Mouse (Mus musculus): ENCODE data around the gene Tceanc2. TPM values are rescaled to one million over a fixed set of nuclear protein-coding genes. Genes with fewer than 3 reads are reported as not detected.

Tceanc2 gene
- total and polyA plus RNA-seq, 3 experiments: 1.9 to 9.4 TPM; not detected in 1

DNA sequence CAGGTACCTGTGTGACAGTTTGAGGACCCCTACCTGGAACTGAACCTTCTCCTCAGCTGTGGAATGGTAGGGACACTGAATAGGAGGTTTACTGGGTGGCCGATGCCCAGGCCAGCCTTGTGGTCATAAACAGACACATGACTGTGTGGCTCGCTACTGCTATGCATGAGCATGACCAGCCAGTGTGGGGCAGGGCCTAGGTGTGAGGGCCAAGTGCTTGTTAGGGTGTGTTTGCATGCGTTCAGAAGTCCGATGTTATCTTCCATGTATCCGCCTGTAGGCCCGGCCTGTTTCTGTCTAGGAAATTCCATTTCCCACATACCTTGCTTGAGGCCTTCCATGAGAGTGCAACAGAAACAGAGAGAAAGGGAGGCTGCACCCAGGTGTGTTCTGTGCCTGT is 58.2 kb downstream of the Tceanc2 start:
- Histone ChIP-seq H3K4me1 (ENCODE audit: control insufficient read depth in 1 of 2, insufficient read depth in 2 of 2, low read length in 2 of 2) (0 out of 4 replicates have a peak, but pooled peaks cover 0 to 2% of the 10 kb centered on the region in 2 experiments), H3K9ac (ENCODE audit: control insufficient read depth, low read depth, low read length, poor library complexity, severe bottlenecking) (no peak overlapping the region), H3K79me2 (ENCODE audit: control insufficient read depth, insufficient read depth, low read length, poor library complexity) (no peaks in the 10 kb centered on the region), H3K36me3 (ENCODE audit: control insufficient read depth in 1 of 2, insufficient read depth in 2 of 2, low read length in 2 of 2) (no peaks in the 10 kb centered on the region; a peak in 1 of 4 replicates), H3K27ac (ENCODE audit: control insufficient read depth, low read depth, low read length) (no peak overlapping the region), H3K9me3 (replicated peaks; ENCODE audit: insufficient read depth, low read length) (no peaks in the 10 kb centered on the region), H3K27me3 (ENCODE audit: control insufficient read depth in 1 of 2, insufficient read depth in 2 of 2, low read length in 2 of 2) (no peaks in the 10 kb centered on the region; a peak in 1 of 4 replicates), H3K4me3 (ENCODE audit: control insufficient read depth in 1 of 2, insufficient read depth in 1 of 2, low read depth in 2 of 2, low read length in 2 of 2) (no peak overlapping the region)
- DNase-seq (ENCODE audit: low read depth, low spot score): no peak
- TF ChIP-seq USF2 (IDR thresholded peaks at IDR 0.05; ENCODE audit: borderline replicate concordance in 1 of 2, insufficient read depth in 1 of 2, low read depth in 1 of 2, low read length in 2 of 2) (no peak), JUND (IDR thresholded peaks at IDR 0.05; ENCODE audit: low read depth, low read length) (no peak), HCFC1 (IDR thresholded peaks at IDR 0.05; ENCODE audit: low read depth, low read length) (no peak), MAX (IDR thresholded peaks at IDR 0.05; ENCODE audit: low read length) (no peak), ZMIZ1 (IDR thresholded peaks at IDR 0.05; ENCODE audit: low read depth, low read length) (no peak), GATA1 (IDR thresholded peaks at IDR 0.05; ENCODE audit: low read depth, low read length) (no peak)

DNA sequence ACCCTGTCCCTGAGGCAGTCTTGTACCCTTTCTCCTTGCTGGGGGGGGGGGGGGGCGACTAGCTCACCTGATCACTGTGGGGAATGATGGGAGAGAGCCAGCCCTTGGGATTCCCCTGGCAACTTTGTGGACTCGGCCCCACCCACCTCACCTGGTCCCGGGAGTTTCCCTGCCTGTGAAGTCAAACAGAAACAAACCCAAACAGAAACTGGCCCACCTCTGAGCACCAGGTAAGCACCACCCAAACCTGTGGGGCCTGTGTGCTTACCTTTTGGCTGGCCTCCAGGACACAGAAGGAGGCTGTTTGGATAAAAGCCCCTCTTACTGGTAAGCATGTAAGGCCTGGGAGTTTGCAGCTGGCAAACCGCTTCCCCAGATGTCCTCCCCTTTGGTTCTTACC is 59.9 kb downstream of the Tceanc2 start:
- Histone ChIP-seq H3K9ac (ENCODE audit: control insufficient read depth, low read depth, low read length, poor library complexity, severe bottlenecking) (no peak overlapping the region), H3K4me1 (ENCODE audit: control insufficient read depth in 1 of 2, insufficient read depth in 2 of 2, low read length in 2 of 2) (0 out of 4 replicates have a peak, but pooled peaks cover 0 to 2% of the 10 kb centered on the region in 2 experiments), H3K4me3 (ENCODE audit: control insufficient read depth in 1 of 2, insufficient read depth in 1 of 2, low read depth in 2 of 2, low read length in 2 of 2) (no peak overlapping the region), H3K27ac (ENCODE audit: control insufficient read depth, low read depth, low read length) (no peak overlapping the region), H3K36me3 (ENCODE audit: control insufficient read depth in 1 of 2, insufficient read depth in 2 of 2, low read length in 2 of 2) (no peaks in the 10 kb centered on the region; a peak in 1 of 4 replicates), H3K79me2 (ENCODE audit: control insufficient read depth, insufficient read depth, low read length, poor library complexity) (no peaks in the 10 kb centered on the region), H3K9me3 (replicated peaks; ENCODE audit: insufficient read depth, low read length) (no peaks in the 10 kb centered on the region), H3K27me3 (ENCODE audit: control insufficient read depth in 1 of 2, insufficient read depth in 2 of 2, low read length in 2 of 2) (no peaks in the 10 kb centered on the region; a peak in 1 of 4 replicates)
- no peak for TF ChIP-seq USF2 (IDR thresholded peaks at IDR 0.05; ENCODE audit: borderline replicate concordance in 1 of 2, insufficient read depth in 1 of 2, low read depth in 1 of 2, low read length in 2 of 2)
- no peak for TF ChIP-seq GATA1 (IDR thresholded peaks at IDR 0.05; ENCODE audit: low read depth, low read length)
- DNase-seq (ENCODE audit: low read depth, low spot score): no peak

DNA sequence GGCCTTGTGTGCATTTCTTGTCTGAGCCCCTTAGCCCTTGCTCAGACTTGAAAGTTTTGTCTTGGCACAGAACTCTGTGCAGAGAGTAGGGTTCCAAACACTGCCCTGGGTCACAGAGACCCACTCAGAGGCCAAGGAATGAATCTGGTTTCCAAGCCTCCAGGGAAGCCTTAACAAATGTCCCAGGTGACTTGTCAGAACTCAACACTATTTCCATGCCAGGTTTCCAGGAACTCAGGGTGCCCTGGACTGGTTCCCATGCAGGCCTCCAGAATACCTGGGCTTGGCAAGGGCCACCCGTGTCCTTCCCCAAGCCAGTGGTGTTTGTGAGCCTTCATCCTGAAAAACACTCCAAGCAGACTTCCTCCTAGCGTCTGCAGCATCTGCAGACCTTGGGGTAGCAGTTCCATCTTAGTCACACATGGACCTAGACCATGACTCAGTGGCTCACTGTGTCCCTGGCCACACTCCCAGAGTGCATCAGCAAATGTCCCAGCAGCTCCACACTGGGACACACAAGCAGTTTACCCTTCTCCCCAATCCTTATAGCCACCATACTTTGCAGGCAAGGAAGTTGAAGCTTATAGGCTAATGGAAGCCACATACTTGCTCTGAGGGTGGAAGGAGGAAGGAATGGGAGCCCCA is 61.1 kb downstream of the Tceanc2 start:
- Histone ChIP-seq H3K36me3 (ENCODE audit: control insufficient read depth in 1 of 2, insufficient read depth in 2 of 2, low read length in 2 of 2) (no peaks in the 10 kb centered on the region; a peak in 1 of 4 replicates), H3K27ac (ENCODE audit: control insufficient read depth, low read depth, low read length) (no peak overlapping the region), H3K9me3 (replicated peaks; ENCODE audit: insufficient read depth, low read length) (no peaks in the 10 kb centered on the region), H3K79me2 (ENCODE audit: control insufficient read depth, insufficient read depth, low read length, poor library complexity) (no peaks in the 10 kb centered on the region), H3K9ac (ENCODE audit: control insufficient read depth, low read depth, low read length, poor library complexity, severe bottlenecking) (no peak overlapping the region), H3K27me3 (ENCODE audit: control insufficient read depth in 1 of 2, insufficient read depth in 2 of 2, low read length in 2 of 2) (no peaks in the 10 kb centered on the region; a peak in 1 of 4 replicates), H3K4me3 (ENCODE audit: control insufficient read depth in 1 of 2, insufficient read depth in 1 of 2, low read depth in 2 of 2, low read length in 2 of 2) (no peak overlapping the region), H3K4me1 (ENCODE audit: control insufficient read depth in 1 of 2, insufficient read depth in 2 of 2, low read length in 2 of 2) (0 out of 4 replicates have a peak, but pooled peaks cover 0 to 2% of the 10 kb centered on the region in 2 experiments)
- TF ChIP-seq ZKSCAN1 (IDR thresholded peaks at IDR 0.05; ENCODE audit: low read depth, low read length) (no peak), MAX (IDR thresholded peaks at IDR 0.05; ENCODE audit: low read length) (no peak), NELFE (IDR thresholded peaks at IDR 0.05; ENCODE audit: low read depth, low read length) (no peak), CTCF (IDR thresholded peaks at IDR 0.05 in 2 of 3, conservative IDR thresholded peaks at IDR 0.05 in 1 of 3; ENCODE audit: control insufficient read depth in 1 of 3, insufficient read depth in 1 of 3, low read depth in 2 of 3, low read length in 3 of 3, poor library complexity in 1 of 3, severe bottlenecking in 1 of 3) (no peak), GATA1 (IDR thresholded peaks at IDR 0.05; ENCODE audit: low read depth, low read length) (no peak), ZNF384 (IDR thresholded peaks at IDR 0.05; ENCODE audit: low read depth, low read length) (no peak), RAD21 (IDR thresholded peaks at IDR 0.05; ENCODE audit: low read depth, low read length) (no peak), POLR2A (IDR thresholded peaks at IDR 0.05; ENCODE audit: control insufficient read depth in 1 of 2, insufficient read depth in 1 of 2, low read depth in 1 of 2, low read length in 2 of 2, poor library complexity in 1 of 2) (no peak), KAT2A (conservative IDR thresholded peaks at IDR 0.05; ENCODE audit: low read depth, low read length) (no peak), USF2 (IDR thresholded peaks at IDR 0.05; ENCODE audit: borderline replicate concordance in 1 of 2, insufficient read depth in 1 of 2, low read depth in 1 of 2, low read length in 2 of 2) (no peak), MYB (IDR thresholded peaks at IDR 0.05; ENCODE audit: low read depth, low read length) (no peak), MAZ (IDR thresholded peaks at IDR 0.05; ENCODE audit: low read depth, low read length) (no peak), TAL1 (IDR thresholded peaks at IDR 0.05; ENCODE audit: low read length) (no peak), UBTF (IDR thresholded peaks at IDR 0.05; ENCODE audit: borderline replicate concordance, insufficient read depth, low read depth, low read length) (no peak), BHLHE40 (IDR thresholded peaks at IDR 0.05; ENCODE audit: borderline replicate concordance, low read depth, low read length) (no peak), SIN3A (IDR thresholded peaks at IDR 0.05; ENCODE audit: low read length) (no peak)
- no peak for DNase-seq (ENCODE audit: low read depth, low spot score)

Data from MEL (cell line).